Mouse (Mus musculus) large intestine, adult 2 months (tissue): ENCODE data around the gene Ogfr. TPM values are rescaled to one million over a fixed set of nuclear protein-coding genes. Genes with fewer than 3 reads are reported as not detected.

Source experiments
- DNase-seq: peaks from one replicate; pipeline ENCODE4 v3.0.0-alpha.2; 2012; ENCODE audit warnings: low read depth, low spot score
- WGBS: fragments of 180-500 bp; shearing (Covaris S2); methylation state at CpG from one replicate; pipeline ENCODE4 v1.1.7; 2018; 5-methylcytosine and 5-hydroxymethylcytosine counted together
- polyA plus RNA-seq: library from polyadenylated mRNA; depleted of rRNA; stranded (reverse); fragments of >200 nt; gene quantifications from 2 replicates; pipeline ENCODE4 v1.2.3, GENCODE M21; 2012; rRNA removed

Ogfr gene
- 35.6 and 44.3 TPM in 2 replicates for polyA plus RNA-seq

DNA sequence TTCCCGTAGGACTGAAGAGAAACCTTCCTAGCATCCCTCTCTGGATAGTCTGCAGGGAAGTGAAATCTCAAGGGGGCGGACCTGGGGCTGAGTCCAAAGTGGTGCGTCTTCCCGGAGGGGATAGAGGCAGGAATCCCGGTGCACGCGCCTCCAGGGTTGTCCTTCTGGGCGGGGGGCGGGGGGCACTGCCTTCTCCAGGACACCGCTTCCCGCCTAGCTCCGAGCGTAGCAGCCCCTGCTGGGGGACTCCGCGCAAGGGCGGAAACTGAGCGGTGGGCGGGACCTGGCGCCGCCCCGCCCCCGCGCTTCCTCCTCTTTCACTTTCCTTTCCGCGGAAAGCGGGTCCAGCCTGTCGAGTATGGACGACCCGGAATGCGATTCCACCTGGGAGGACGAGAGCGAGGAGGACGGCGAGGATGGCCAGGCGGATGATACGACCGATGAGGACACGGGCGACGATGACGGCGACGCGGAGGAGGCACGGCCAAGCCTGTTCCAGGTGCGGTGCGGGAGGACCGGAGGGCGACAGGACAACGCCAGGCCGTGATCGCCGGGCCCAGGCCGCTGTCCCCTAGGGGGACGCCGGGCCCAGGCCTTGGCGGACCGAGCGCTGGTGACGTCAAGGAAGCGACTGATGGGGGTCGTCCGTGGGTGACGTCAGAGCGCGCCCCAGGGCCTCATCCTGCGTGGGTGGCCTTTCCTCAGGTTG is at the start of gene Ogfr:
Gene Ogfr, plus strand, starts transcription at position 123 of the 709 bp plus-strand sequence.
- under 1% methylated on average over 67 of the region's 67 CpGs for WGBS

DNA sequence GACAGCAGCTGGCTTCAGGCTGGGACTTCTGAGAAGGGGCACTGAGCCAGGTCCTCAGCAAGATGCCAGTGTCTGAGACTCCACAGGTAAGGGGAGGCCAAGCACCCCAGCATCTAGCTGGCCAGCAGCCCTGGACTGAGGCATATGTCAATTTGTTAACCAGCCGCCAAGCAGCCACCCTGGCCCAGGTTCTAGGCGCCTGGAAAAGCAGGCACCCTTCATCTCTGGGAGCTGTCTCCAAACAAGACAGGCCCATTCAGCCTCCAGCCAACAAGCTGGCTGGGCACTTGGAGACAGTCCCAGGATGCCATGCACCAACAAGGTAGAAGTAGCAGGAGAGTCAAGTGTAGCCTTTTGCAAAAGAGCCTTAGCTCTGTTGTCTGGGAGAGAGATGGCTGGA is 45.4 kb upstream of the Ogfr start:
- DNase-seq, result no peak
- 78% methylated on average over 2 of the region's 2 CpGs for WGBS

More for the DNA sequence above, at the start of gene Ogfr:
- peak; percentile 37 for DNase-seq

- 76% methylated on average over 18 of the region's 18 CpGs for WGBS
- DNase-seq, result no peak
Measured at GRCm38 (mm10) chr2:180545046-180545445, 44.0 kb upstream of the Ogfr start.

DNA sequence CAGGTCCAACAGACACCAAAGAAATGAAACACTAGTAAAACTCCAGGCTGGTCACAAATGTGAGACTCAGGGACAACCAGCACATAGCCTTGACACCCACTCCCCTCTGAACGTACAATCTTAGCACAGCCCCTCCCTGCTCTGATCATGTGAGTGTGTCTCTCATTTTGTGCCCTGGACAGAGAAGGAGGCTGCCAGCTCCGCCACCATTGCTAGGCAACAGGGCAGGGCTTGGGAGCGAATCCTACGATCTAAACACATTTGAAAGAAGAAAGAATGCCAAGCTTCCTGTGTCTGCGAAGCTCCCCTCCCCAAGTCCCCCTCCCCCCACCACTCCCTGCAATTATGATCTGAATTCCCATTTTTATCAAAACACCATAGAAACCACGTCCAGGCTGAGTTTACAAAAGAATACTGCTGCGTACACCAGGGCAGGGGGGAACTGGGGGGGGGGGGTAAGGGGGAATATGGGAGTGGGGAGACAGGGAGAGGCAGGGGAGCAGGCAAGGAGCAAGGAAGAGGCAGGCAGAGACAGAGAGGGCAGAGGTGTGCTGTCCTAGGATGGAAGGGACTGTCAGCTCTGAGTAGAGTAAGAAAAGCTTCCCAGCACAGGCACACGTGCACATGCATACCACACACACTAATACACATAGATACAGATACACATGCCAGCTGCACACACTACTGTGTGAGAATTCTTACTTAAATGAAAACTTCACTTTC is 41.5 kb upstream of the Ogfr start:
- DNase-seq, result no peak

DNA sequence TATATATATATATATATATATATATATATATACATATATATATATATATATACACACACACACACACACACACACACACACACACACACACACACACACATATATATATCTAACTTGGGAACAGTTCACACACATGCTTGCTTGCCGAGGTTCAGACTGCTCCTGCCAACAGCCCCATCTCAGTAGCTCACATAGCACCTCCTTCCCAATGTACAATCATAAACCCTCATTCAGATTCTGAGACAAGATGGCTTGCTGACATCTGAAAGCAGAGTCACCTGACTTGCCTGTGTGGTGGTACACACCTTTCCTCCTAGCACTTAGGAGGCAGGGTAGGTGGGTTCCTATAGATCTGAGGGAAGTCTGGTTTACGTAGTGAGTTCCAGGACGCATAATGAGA is 36.7 kb upstream of the Ogfr start:
- 50% methylated on average over 3 of the region's 3 CpGs for WGBS
- no peak for DNase-seq

More for the DNA sequence above, 41.5 kb upstream of the Ogfr start:
- WGBS, result 14% methylated on average over 8 of the region's 8 CpGs

DNA sequence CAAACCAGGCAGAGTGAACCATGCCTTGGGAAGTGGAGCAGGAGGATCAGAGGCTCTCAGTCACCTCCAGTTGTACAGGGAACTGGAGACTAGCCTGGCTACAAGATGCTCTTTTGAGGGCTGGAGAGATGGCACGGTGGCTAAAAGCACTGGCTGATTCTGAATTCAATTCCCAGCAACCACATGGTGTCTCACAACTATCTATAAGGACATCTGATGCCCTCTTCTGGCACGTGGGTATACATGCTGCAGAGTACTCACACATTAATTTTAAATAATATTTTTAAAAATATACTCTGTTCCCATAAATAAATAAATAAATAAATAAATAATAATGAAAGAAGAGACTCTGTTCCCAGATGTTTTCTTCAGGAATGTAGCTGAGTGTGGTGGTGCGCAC is 33.8 kb upstream of the Ogfr start:
- 55% methylated on average over 3 of the region's 3 CpGs for WGBS
- no peak for DNase-seq

- 77% methylated on average over 3 of the region's 3 CpGs for WGBS
- DNase-seq, result no peak
Measured at GRCm38 (mm10) chr2:180556470-180556869, 32.6 kb upstream of the Ogfr start.

GRCm38 (mm10) chr2:180560245-180560644 is 28.8 kb upstream of the Ogfr start:
- WGBS, result 61% methylated on average over 5 of the region's 5 CpGs
- DNase-seq, result no peak

GRCm38 (mm10) chr2:180562146-180562545 is 26.9 kb upstream of the Ogfr start:
- 31% methylated on average over 5 of the region's 5 CpGs for WGBS
- DNase-seq, result no peak

DNA sequence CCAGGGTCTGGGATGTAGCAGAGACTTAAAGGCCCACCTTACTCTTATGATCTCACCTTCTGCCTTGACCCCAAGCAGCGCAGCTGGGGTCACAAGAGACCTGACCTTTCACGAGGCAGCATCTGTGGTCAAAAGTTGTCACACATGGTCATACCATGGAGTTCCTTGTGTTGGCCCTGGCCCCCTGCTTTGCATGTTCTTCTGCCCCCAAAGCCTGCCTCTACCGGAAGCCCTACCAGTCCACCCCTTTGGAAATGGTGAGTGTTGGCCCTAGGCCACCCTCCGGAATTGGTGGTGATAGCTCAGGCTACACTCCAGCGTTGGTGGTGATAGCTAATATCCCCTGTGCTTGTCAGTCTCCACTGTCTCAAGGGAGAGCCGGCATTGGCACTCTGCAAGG is 25.7 kb upstream of the Ogfr start:
- no peak for DNase-seq
- 59% methylated on average over 6 of the region's 6 CpGs for WGBS

- no peak for DNase-seq
- WGBS, result 46% methylated on average over 5 of the region's 5 CpGs
Measured at GRCm38 (mm10) chr2:180563841-180564240, 25.2 kb upstream of the Ogfr start.

DNA sequence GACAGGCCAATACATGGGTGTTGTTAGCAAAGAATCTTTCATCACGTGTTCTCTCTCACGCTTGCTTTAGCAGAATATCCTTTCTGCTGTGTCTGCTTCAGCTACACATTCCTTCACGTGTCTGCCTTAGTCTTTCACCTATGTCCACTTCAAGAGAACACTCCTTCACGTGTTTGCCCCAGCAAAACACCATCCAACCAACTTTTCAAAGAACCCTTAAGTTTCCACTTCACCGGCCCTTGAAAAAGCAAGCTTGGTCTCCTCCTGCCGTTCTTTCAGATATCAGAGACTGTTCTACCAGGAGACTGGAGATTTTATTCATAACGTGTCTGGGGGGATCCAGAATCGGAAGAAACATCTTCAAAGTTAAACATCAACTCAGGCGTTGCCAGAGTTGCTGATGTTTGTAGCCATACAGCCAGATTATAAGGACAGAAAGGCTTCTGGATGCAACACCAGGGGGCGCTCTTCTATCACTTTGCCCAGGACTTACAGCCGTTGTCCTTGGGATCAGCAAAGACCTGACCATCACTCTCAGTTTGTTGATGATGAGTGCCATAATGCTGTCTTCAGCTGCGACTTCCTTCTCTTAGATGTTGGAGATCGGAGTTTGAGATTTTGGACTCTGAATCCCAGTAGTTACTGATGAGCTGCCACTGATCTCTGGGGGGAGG is 22.7 kb upstream of the Ogfr start:
- whole genome bisulfite sequencing, result 33% methylated on average over 13 of the region's 13 CpGs
- peak; percentile 50 for DNase-seq

DNA sequence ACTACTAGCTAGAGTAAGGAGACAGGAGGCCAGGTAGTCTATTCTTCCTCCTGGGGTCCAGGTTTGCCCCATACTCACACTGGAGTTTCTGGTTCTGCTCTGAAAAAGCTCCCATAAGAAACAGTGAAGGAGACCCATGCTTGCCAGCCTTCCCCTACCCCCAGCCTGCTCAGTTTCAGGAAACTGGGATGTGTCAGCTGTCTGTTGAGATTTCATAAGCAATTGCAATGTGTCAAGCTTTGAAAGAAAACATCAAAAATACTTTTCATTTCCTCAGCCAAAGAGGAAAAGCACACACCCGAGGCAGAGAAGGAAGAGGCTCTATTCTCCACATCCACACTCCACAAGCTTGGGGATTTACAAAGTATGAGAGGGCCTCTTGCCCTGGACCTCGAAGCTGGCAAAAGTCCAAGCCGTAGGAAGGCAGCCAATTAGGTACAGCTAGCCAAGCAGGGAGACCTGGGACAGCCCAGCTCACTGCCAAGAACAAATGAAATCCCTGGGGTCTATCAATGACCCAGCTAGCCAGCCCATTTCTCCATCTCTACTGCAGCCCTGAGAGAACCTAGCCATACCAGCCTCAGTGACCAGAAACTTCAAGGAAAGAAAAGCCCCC is 19.9 kb upstream of the Ogfr start:
- DNase-seq, result no peak
- WGBS, result 8% methylated on average over 3 of the region's 3 CpGs

GRCm38 (mm10) chr2:180576482-180576881 is 12.6 kb upstream of the Ogfr start:
- no peak for DNase-seq
- WGBS, result 46% methylated on average over 4 of the region's 4 CpGs

- WGBS, result under 1% methylated on average over 3 of the region's 3 CpGs
- DNase-seq, result peak; percentile 47
Measured at GRCm38 (mm10) chr2:180578686-180579085, 10.4 kb upstream of the Ogfr start.

- 17% methylated on average over 3 of the region's 3 CpGs for WGBS
- peak; percentile 73 for DNase-seq
Measured at GRCm38 (mm10) chr2:180581002-180581401, 8.0 kb upstream of the Ogfr start, which contains the start of gene Mrgbp. Gene Mrgbp, plus strand, starts transcription at chr2:180581304.

DNA sequence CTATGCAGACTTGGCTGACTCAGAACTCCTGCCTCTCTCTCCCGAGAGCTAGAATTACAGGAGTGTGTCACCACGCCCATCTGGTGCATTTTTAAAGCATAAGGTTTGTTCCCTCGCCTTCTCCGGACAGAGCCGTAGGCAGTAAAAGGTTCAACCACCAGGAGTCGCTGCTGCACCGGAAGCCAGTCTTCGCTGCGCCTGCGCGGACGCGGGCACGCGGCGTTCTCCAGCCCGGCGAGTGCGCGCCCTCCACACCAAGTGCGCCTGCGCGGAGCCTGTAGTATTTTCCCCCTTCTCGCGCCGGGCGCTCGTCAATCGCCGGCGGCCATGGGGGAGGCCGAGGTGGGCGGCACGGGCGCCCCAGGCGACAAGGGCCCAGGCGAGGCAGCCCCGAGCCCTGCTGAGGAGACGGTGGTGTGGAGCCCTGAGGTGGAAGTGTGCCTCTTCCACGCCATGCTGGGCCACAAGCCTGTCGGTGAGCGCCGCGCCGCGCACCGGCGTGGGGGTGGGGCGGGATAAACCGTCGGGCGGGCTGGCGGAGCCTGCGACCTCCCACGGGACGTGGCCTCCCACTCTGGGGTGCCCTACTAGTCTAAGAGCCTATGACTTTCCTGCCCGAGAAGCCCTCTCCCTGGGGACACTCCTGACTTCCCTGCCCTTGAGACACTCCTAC is 6.4 kb upstream of the Ogfr start:
- under 1% methylated on average over 57 of the region's 57 CpGs for WGBS

DNA sequence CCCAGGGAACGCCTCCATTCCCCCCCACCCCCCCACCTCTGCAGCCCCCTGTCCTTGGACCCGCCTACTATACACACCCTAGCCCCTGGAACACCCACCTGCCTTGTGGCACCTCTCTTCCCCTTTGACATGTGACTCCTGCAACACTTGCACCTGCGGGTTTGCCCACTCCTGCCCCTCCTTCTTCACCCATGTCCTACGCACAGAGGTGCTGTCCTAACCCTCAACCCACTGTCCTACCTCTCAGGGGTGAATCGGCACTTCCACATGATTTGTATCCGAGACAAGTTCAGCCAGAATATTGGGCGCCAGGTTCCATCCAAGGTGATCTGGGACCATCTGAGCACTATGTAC is 5.9 kb upstream of the Ogfr start:
- no peak for DNase-seq
- WGBS, result 9% methylated on average over 7 of the region's 7 CpGs

More for the DNA sequence above, 6.4 kb upstream of the Ogfr start:
- peak; percentile 89 for DNase-seq

GRCm38 (mm10) chr2:180588736-180589122 is 316 bp upstream of the Ogfr start:
- 45% methylated on average over 6 of the region's 6 CpGs for WGBS
- no peak for DNase-seq

DNA sequence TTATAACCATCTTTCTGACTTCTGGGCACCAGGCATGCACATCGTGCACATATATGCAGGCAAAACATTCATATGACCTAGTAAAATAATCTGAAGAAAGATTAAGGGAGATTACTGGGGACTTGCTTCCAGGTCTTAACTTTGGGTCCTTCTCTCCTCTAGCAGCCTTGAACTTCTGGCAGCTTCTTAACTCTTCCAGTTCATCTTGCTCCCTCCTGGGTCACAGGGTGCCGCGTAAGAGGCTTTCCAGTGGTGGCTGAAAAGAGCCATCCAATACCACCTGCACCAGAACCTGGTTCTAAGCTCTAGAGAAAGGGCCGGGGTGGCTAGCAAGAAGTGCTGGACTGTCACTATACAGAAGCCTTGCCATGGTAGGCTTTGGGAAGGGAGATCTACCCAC is 8.4 kb downstream of the Ogfr start, which contains the start of gene Col9a3:
Gene Col9a3, plus strand, starts transcription at position 301 of the 400 bp plus-strand sequence.
- WGBS, result 66% methylated on average over 4 of the region's 4 CpGs
- DNase-seq, result no peak
